Mouse (Mus musculus): ENCODE data around the gene Fam131a. TPM values are rescaled to one million over a fixed set of nuclear protein-coding genes. Genes with fewer than 3 reads are reported as not detected.

The Fam131a gene
- polyA plus RNA-seq, 1 experiment from 2014 or later = 58.5 TPM

GRCm38 (mm10) chr16:20736168-20736567 is 43.1 kb downstream of the Fam131a start:
- 88% methylated on average over 7 of the region's 7 CpGs for WGBS
- H3K27ac ChIP-seq = no peak overlapping the region
- H3K9me3 ChIP-seq = no peaks in the 10 kb centered on the region
- no peak overlapping the region for H3K4me2 ChIP-seq
- ATAC-seq (replicated peaks) = no peak
- no peak overlapping the region for H3K9ac ChIP-seq
- peaks cover 25% of the 10 kb centered on the region for H3K27me3 ChIP-seq (replicated peaks)
- no peaks in the 10 kb centered on the region for H3K36me3 ChIP-seq (replicated peaks)
- H3K4me1 ChIP-seq = peaks cover 15% of the 10 kb centered on the region
- H3K4me3 ChIP-seq = no peak overlapping the region

DNA sequence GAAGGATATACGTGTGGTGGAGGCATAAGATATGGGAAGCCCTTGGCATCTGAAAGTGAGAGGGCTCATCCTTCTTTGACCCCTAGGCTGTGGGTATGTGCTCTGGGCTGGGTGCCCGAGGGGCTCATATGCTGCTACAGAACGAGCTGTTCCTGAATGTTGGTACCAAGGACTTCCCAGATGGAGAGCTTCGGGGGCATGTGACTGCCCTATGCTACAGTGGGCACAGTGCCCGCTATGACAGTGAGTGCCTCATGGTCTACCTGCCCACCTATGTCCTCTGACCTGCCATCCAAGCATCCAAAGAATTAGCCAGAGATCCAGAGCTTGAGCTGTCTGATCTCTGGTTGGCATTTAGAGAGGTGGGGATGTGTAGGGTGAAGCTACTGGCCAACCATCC is 43.8 kb downstream of the Fam131a start:
- Histone ChIP-seq H3K4me1 (peaks cover 15% of the 10 kb centered on the region), H3K4me2 (no peak overlapping the region), H3K9me3 (no peaks in the 10 kb centered on the region), H3K9ac (no peak overlapping the region), H3K27ac (no peak overlapping the region), H3K4me3 (no peak overlapping the region), H3K36me3 (replicated peaks) (no peaks in the 10 kb centered on the region), H3K27me3 (replicated peaks) (peaks cover 25% of the 10 kb centered on the region)
- 82% methylated on average over 5 of the region's 5 CpGs for WGBS
- ATAC-seq (replicated peaks) = no peak

DNA sequence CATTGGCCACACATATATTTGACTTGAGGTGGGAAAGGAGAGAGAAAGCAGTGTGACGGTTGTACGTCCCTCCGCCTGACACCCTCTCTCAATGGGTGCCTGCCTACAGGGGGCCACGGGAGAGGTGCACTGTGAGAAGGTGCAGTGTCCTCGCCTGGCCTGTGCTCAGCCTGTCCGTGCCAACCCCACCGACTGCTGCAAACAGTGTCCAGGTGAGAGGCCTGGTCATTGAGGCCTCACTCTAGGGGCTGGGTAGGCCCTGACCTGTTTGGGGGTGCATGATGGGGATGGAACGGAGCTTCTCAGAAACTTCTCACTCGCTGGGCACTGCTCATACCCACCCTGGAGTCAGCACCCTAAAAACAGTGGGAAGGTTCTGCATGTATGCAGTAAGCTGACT is 46.8 kb downstream of the Fam131a start:
- Histone ChIP-seq H3K9ac (no peak overlapping the region), H3K4me1 (no peaks in the 10 kb centered on the region), H3K36me3 (replicated peaks) (no peaks in the 10 kb centered on the region), H3K27ac (no peak overlapping the region), H3K4me2 (no peak overlapping the region), H3K27me3 (replicated peaks) (peaks cover 15% of the 10 kb centered on the region), H3K4me3 (no peak overlapping the region), H3K9me3 (no peaks in the 10 kb centered on the region)
- ATAC-seq (replicated peaks) = no peak
- 89% methylated on average over 9 of the region's 9 CpGs for WGBS

GRCm38 (mm10) chr16:20746641-20747040 is 53.6 kb downstream of the Fam131a start:
- H3K27me3 ChIP-seq (replicated peaks) = no peaks in the 10 kb centered on the region
- no peak overlapping the region for H3K4me3 ChIP-seq
- 66% methylated on average over 6 of the region's 6 CpGs for WGBS
- H3K4me1 ChIP-seq = no peaks in the 10 kb centered on the region
- H3K9me3 ChIP-seq = no peaks in the 10 kb centered on the region
- no peak overlapping the region for H3K4me2 ChIP-seq
- H3K36me3 ChIP-seq (replicated peaks) = no peaks in the 10 kb centered on the region
- no peak for ATAC-seq (replicated peaks)
- H3K9ac ChIP-seq = no peak overlapping the region
- H3K27ac ChIP-seq = no peak overlapping the region

- Histone ChIP-seq H3K36me3 (replicated peaks) (no peaks in the 10 kb centered on the region), H3K4me2 (no peak overlapping the region), H3K4me3 (no peak overlapping the region), H3K9me3 (no peaks in the 10 kb centered on the region), H3K27ac (no peak overlapping the region), H3K27me3 (replicated peaks) (no peaks in the 10 kb centered on the region), H3K4me1 (no peaks in the 10 kb centered on the region), H3K9ac (no peak overlapping the region)
- 67% methylated on average over 8 of the region's 8 CpGs for WGBS
- ATAC-seq (replicated peaks) = no peak
These were observed 57.5 kb downstream of the Fam131a start for GRCm38 (mm10) chr16:20750518-20750917.

Other genes starting within 250 kb of the Fam131a start
- gene Eif2b5, start 194.4 kb upstream of the Fam131a start, polyA plus RNA-seq (2015; fragmentation: Nextera tagmentation; extraction: Ambion mirVana) = 96.2 and 100 TPM in 2 replicates
- 42.0 and 43.8 TPM in 2 replicates for gene Dvl3, start 176.3 kb upstream of the Fam131a start, polyA plus RNA-seq (2015; fragmentation: Nextera tagmentation; extraction: Ambion mirVana)
- 1,259 and 1,287 TPM in 2 replicates for gene Ap2m1, start 157.8 kb upstream of the Fam131a start, polyA plus RNA-seq (2015; fragmentation: Nextera tagmentation; extraction: Ambion mirVana)
- 85.8 and 86.2 TPM in 2 replicates for gene Abcf3, start 144.7 kb upstream of the Fam131a start, polyA plus RNA-seq (2015; fragmentation: Nextera tagmentation; extraction: Ambion mirVana)
- gene Vwa5b2, start 103.8 kb upstream of the Fam131a start, polyA plus RNA-seq (2015; fragmentation: Nextera tagmentation; extraction: Ambion mirVana) = 20.4 and 24.0 TPM in 2 replicates
- gene Eef1akmt4, start 81.6 kb upstream of the Fam131a start, polyA plus RNA-seq (2015; fragmentation: Nextera tagmentation; extraction: Ambion mirVana) = 8.5 and 10.4 TPM in 2 replicates
- 0.21 TPM in 1 of 2 replicates, not detected in the other for gene Gm49333, start 81.6 kb upstream of the Fam131a start, polyA plus RNA-seq (2015; fragmentation: Nextera tagmentation; extraction: Ambion mirVana)
- 40.8 and 42.9 TPM in 2 replicates for gene Alg3, start 81.5 kb upstream of the Fam131a start, polyA plus RNA-seq (2015; fragmentation: Nextera tagmentation; extraction: Ambion mirVana)
- gene Camk2n2, start 72.0 kb upstream of the Fam131a start, polyA plus RNA-seq (2015; fragmentation: Nextera tagmentation; extraction: Ambion mirVana) = 33.5 and 35.8 TPM in 2 replicates
- 17.1 and 19.9 TPM in 2 replicates for gene Ece2, start 63.4 kb upstream of the Fam131a start, polyA plus RNA-seq (2015; fragmentation: Nextera tagmentation; extraction: Ambion mirVana)
- gene Psmd2, start 41.6 kb upstream of the Fam131a start, polyA plus RNA-seq (2015; fragmentation: Nextera tagmentation; extraction: Ambion mirVana) = 355 and 359 TPM in 2 replicates
- gene Eif4g1, start 24.9 kb upstream of the Fam131a start, polyA plus RNA-seq (2015; fragmentation: Nextera tagmentation; extraction: Ambion mirVana) = 146 and 148 TPM in 2 replicates
- gene Polr2h, start 24.4 kb downstream of the Fam131a start, polyA plus RNA-seq (2015; fragmentation: Nextera tagmentation; extraction: Ambion mirVana) = 82.3 and 90.6 TPM in 2 replicates
- gene Clcn2, start 24.5 kb downstream of the Fam131a start, polyA plus RNA-seq (2015; fragmentation: Nextera tagmentation; extraction: Ambion mirVana) = 33.7 and 33.8 TPM in 2 replicates
- gene Chrd, start 39.9 kb downstream of the Fam131a start, polyA plus RNA-seq (2015; fragmentation: Nextera tagmentation; extraction: Ambion mirVana) = 5.6 and 5.7 TPM in 2 replicates
- gene Thpo, start 41.3 kb downstream of the Fam131a start, polyA plus RNA-seq (2015; fragmentation: Nextera tagmentation; extraction: Ambion mirVana) = 1.3 and 1.7 TPM in 2 replicates

All from midbrain, embryonic 15.5 days (tissue).